Mouse (Mus musculus): Measurements from ENCODE around the gene Kcnj5.

GRCm38 (mm10) chr9:32388120-32388519, 44.0 kb upstream of the Kcnj5 start:
- TF ChIP-seq CTCF (IDR thresholded peaks at IDR 0.05; ENCODE audit: borderline replicate concordance, control insufficient read depth, extremely low read depth, insufficient read depth, low read length, poor library complexity): no peak
- TF ChIP-seq POLR2A (IDR thresholded peaks at IDR 0.05; ENCODE audit: control insufficient read depth, extremely low read depth, insufficient read depth, low read length, poor library complexity): no peak

Data from thymus, adult 2 months (tissue).